In the genomic region with DNA sequence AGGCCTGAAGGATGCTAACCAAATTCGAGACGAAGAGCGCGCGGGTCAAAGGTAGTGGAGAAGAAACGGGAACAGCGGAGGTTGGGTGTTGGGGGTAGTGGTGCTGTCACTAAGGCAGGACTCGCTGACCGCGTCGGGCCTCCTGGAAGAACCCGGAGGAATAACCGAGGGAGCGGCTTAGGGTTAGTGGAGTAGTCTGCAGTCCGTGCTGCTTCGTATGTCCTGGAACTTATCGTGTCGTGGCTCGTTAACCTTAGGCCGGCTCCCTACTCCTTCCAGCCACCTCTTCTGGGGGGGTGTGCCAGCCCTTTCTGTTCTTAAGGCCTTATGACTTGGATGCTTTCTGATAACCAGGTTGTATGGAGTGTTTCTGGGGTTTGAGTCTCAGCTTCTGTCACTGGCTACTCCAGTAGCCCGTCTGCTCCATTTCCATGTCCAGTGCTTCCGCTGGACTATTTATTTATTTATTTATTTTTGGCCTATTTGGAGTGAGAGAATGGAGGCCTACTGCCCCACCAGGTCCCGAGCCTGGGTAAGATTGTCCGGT, we compare ENCODE assay signal across 8 mouse cellular contexts. TPM values are rescaled to one million over a fixed set of nuclear protein-coding genes. Genes with fewer than 3 reads are reported as not detected.
DNase-seq lines count a peak whose midpoint lies in the region; ATAC-seq and TF ChIP-seq lines count a peak whose summit lies in the region.

No protein-coding gene starts in this region.

- TF ChIP-seq POLR2A in cerebellum, adult 2 months (IDR thresholded peaks at IDR 0.05; ENCODE audit: borderline replicate concordance, insufficient read depth, low read length): no peak

- TF ChIP-seq CTCF in cerebellum, adult 2 months (IDR thresholded peaks at IDR 0.05; ENCODE audit: borderline replicate concordance, insufficient read depth, low read depth, low read length): no peak

- no peaks in the 10 kb centered on the region for H3K9me3 ChIP-seq in forebrain, embryonic 14.5 days (replicated peaks; ENCODE audit: control insufficient read depth, low read length)
- H3K9me3 ChIP-seq in liver, embryonic 15.5 days (replicated peaks): no peaks in the 10 kb centered on the region

- WGBS in cerebellum, adult 2 months: under 1% methylated on average over 24 of the region's 24 CpGs
- WGBS in forebrain, embryonic 14.5 days: 2% methylated on average over 24 of the region's 24 CpGs
- 1% methylated on average over 24 of the region's 24 CpGs for WGBS in liver, embryonic 15.5 days (ENCODE audit: insufficient replicate concordance)

- DNase-seq in cerebellum, adult 2 months: no peak
- no peak for DNase-seq in cerebellum, postnatal 36 days
- DNase-seq in forebrain, embryonic 14.5 days (ENCODE audit: low spot score): peak; percentile 10
- DNase-seq in adipocyte (ENCODE audit: low spot score): no peak
- no peak for DNase-seq in thymus, postnatal 14 days
- DNase-seq in adrenal gland, postnatal 14 days: no peak

- ATAC-seq in CD4-positive, CD25-positive, alpha-beta regulatory T cell, adult 4 months: peak; percentile 48
- no peak; the same call in 1 of the 2 replicates for ATAC-seq in forebrain, embryonic 14.5 days
- ATAC-seq in liver, embryonic 15.5 days (ENCODE audit: insufficient read depth): peak; percentile 64

- H3K4me1 ChIP-seq in cerebellum, adult 2 months (ENCODE audit: control insufficient read depth, insufficient read depth, low read length): peaks cover 7% of the 10 kb centered on the region
- peaks cover 11% of the 10 kb centered on the region for H3K4me1 ChIP-seq in forebrain, embryonic 14.5 days (ENCODE audit: control insufficient read depth, insufficient read depth, low read length)
- peaks cover 32% of the 10 kb centered on the region for H3K4me1 ChIP-seq in liver, embryonic 15.5 days (replicated peaks)

- peak overlapping the region; percentile 93 for H3K27ac ChIP-seq in cerebellum, adult 2 months (ENCODE audit: insufficient read depth, low read length)
- H3K27ac ChIP-seq in forebrain, embryonic 14.5 days (ENCODE audit: low read depth, low read length): peak overlapping the region; percentile 49; the same call in 1 of the 2 replicates
- H3K27ac ChIP-seq in liver, embryonic 15.5 days (replicated peaks): peak overlapping the region; percentile 81

- H3K27me3 ChIP-seq in cerebellum, adult 2 months (ENCODE audit: control insufficient read depth, insufficient read depth, low read length): no peaks in the 10 kb centered on the region
- H3K27me3 ChIP-seq in forebrain, embryonic 14.5 days (replicated peaks; ENCODE audit: control insufficient read depth, insufficient read depth, low read length): no peaks in the 10 kb centered on the region
- no peaks in the 10 kb centered on the region for H3K27me3 ChIP-seq in liver, embryonic 15.5 days

- peak overlapping the region; percentile 85 for H3K9ac ChIP-seq in forebrain, embryonic 14.5 days (ENCODE audit: low read length)
- peak overlapping the region; percentile 84 for H3K9ac ChIP-seq in liver, embryonic 15.5 days

- H3K4me3 ChIP-seq in cerebellum, adult 2 months (replicated peaks; ENCODE audit: insufficient read depth, low read depth, low read length): peak overlapping the region; percentile 94
- peak overlapping the region; percentile 71 for H3K4me3 ChIP-seq in forebrain, embryonic 14.5 days (ENCODE audit: low read depth, low read length)
- H3K4me3 ChIP-seq in liver, embryonic 15.5 days (replicated peaks): peak overlapping the region; percentile 79

- H3K4me2 ChIP-seq in forebrain, embryonic 14.5 days (ENCODE audit: low read length): peak overlapping the region; percentile 86
- H3K4me2 ChIP-seq in liver, embryonic 15.5 days: peak overlapping the region; percentile 73

- H3K36me3 ChIP-seq in forebrain, embryonic 14.5 days (ENCODE audit: control insufficient read depth, insufficient read depth, low read length): peaks cover 26% of the 10 kb centered on the region
- H3K36me3 ChIP-seq in liver, embryonic 15.5 days (replicated peaks): peaks cover 26% of the 10 kb centered on the region

RNA-seq across cellular contexts. Expression of a gene that starts 0.4 kb away (rescaled TPM):
- 84.3 and 89.3 TPM in 2 replicates for polyA plus RNA-seq in cerebellum, adult 2 months (2012; rRNA removed)
- 100 to 1,000 TPM; 105 to 161 TPM for polyA plus RNA-seq in CD4-positive, CD25-positive, alpha-beta regulatory T cell, adult 4 months (2017; shearing (Covaris generic))
- polyA plus RNA-seq in forebrain, embryonic 14.5 days (2014; fragmentation: Nextera tagmentation; extraction: Ambion mirVana): 81.3 and 93.7 TPM in 2 replicates
- 37.6 and 43.5 TPM in 2 replicates for polyA plus RNA-seq in liver, embryonic 15.5 days (2015; fragmentation: Nextera tagmentation; extraction: Ambion mirVana)
- 89.8 and 101 TPM in 2 replicates for total RNA-seq in adrenal gland, postnatal 14 days (2021)

RNA-seq across cellular contexts. Expression of a gene that starts 0.6 kb away (rescaled TPM):
- 125 and 131 TPM in 2 replicates for polyA plus RNA-seq in cerebellum, adult 2 months (2012; rRNA removed)
- polyA plus RNA-seq in CD4-positive, CD25-positive, alpha-beta regulatory T cell, adult 4 months (2017; shearing (Covaris generic)): 100 to 1,000 TPM in 1 of 2 experiments, 10 to 100 TPM in 1; 97.8 to 161 TPM
- polyA plus RNA-seq in forebrain, embryonic 14.5 days (2014; fragmentation: Nextera tagmentation; extraction: Ambion mirVana): 123 and 148 TPM in 2 replicates
- 70.1 and 73.6 TPM in 2 replicates for polyA plus RNA-seq in liver, embryonic 15.5 days (2015; fragmentation: Nextera tagmentation; extraction: Ambion mirVana)
- total RNA-seq in adrenal gland, postnatal 14 days (2021): 161 TPM in 2 replicates

RNA-seq across cellular contexts. Expression of a gene that starts 25.6 kb away (rescaled TPM):
- 0.05 and 0.07 TPM in 2 replicates for polyA plus RNA-seq in cerebellum, adult 2 months (2012; rRNA removed)
- not detected for polyA plus RNA-seq in CD4-positive, CD25-positive, alpha-beta regulatory T cell, adult 4 months (2017; shearing (Covaris generic))
- 4.5 and 7.4 TPM in 2 replicates for polyA plus RNA-seq in forebrain, embryonic 14.5 days (2014; fragmentation: Nextera tagmentation; extraction: Ambion mirVana)
- polyA plus RNA-seq in liver, embryonic 15.5 days (2015; fragmentation: Nextera tagmentation; extraction: Ambion mirVana): not detected in 2 replicates
- not detected in 2 replicates for total RNA-seq in adrenal gland, postnatal 14 days (2021)

RNA-seq across cellular contexts. Expression of a gene that starts 43.6 kb away (rescaled TPM):
- polyA plus RNA-seq in cerebellum, adult 2 months (2012; rRNA removed): 107 and 108 TPM in 2 replicates
- polyA plus RNA-seq in CD4-positive, CD25-positive, alpha-beta regulatory T cell, adult 4 months (2017; shearing (Covaris generic)): 100 to 1,000 TPM in 1 of 2 experiments, 10 to 100 TPM in 1; 82.9 to 122 TPM
- polyA plus RNA-seq in forebrain, embryonic 14.5 days (2014; fragmentation: Nextera tagmentation; extraction: Ambion mirVana): 159 TPM in 2 replicates
- polyA plus RNA-seq in liver, embryonic 15.5 days (2015; fragmentation: Nextera tagmentation; extraction: Ambion mirVana): 38.7 and 41.8 TPM in 2 replicates
- total RNA-seq in adrenal gland, postnatal 14 days (2021): 135 and 141 TPM in 2 replicates

RNA-seq across cellular contexts. Expression of a gene that starts 54.7 kb away (rescaled TPM):
- polyA plus RNA-seq in cerebellum, adult 2 months (2012; rRNA removed): 10.5 and 13.1 TPM in 2 replicates
- polyA plus RNA-seq in CD4-positive, CD25-positive, alpha-beta regulatory T cell, adult 4 months (2017; shearing (Covaris generic)): 1 to 10 TPM in 1 of 2 experiments, under 1 TPM in 1; 0.67 to 1.2 TPM
- polyA plus RNA-seq in forebrain, embryonic 14.5 days (2014; fragmentation: Nextera tagmentation; extraction: Ambion mirVana): 45.1 and 55.8 TPM in 2 replicates
- polyA plus RNA-seq in liver, embryonic 15.5 days (2015; fragmentation: Nextera tagmentation; extraction: Ambion mirVana): 0.66 and 0.81 TPM in 2 replicates
- total RNA-seq in adrenal gland, postnatal 14 days (2021): 4.6 and 6.8 TPM in 2 replicates
